ENCODE assay signal across 8 mouse cellular contexts in genomic region chr1:89453666-89454065, GRCm38 (mm10). TPM values are rescaled to one million over a fixed set of nuclear protein-coding genes. Genes with fewer than 3 reads are reported as not detected.
A peak's percentile ranks its signal among the peaks of the same experiment; 100 is the strongest.
DNase-seq lines count a peak whose midpoint lies in the region; ATAC-seq lines count a peak whose summit lies in the region.
"Had no signal": no experiment of that assay in that cellular context is flagged by ENCODE, and none has a peak within 500 bp of the region (broad histone marks: within the 10 kb centered on the region; RNA-seq: fewer than 3 reads in every experiment).

No protein-coding gene starts in this region.

- H3K27me3 ChIP-seq in lung, embryonic 16.5 days (ENCODE audit: control insufficient read depth, insufficient read depth, low read depth, low read length): no peaks in the 10 kb centered on the region
- H3K27me3 ChIP-seq in forebrain, embryonic 14.5 days (replicated peaks; ENCODE audit: control insufficient read depth, insufficient read depth, low read length): 0 out of 2 replicates have a peak, but pooled peaks cover 3% of the 10 kb centered on the region
- no peaks in the 10 kb centered on the region for H3K27me3 ChIP-seq in limb, embryonic 13.5 days
- H3K27me3 ChIP-seq in stomach, embryonic 14.5 days (ENCODE audit: control insufficient read depth, insufficient read depth, low read length): no peaks in the 10 kb centered on the region

- 29% methylated on average over 6 of the region's 6 CpGs for WGBS in lung, embryonic 16.5 days
- 31% methylated on average over 6 of the region's 6 CpGs for WGBS in forebrain, embryonic 14.5 days
- 32% methylated on average over 6 of the region's 6 CpGs for WGBS in limb, embryonic 13.5 days
- 35% methylated on average over 6 of the region's 6 CpGs for WGBS in stomach, embryonic 14.5 days

- peak overlapping the region; percentile 76 for H3K9ac ChIP-seq in lung, embryonic 16.5 days (ENCODE audit: low read length)
- peak overlapping the region; percentile 84 for H3K9ac ChIP-seq in forebrain, embryonic 14.5 days (ENCODE audit: low read length)
- H3K9ac ChIP-seq in limb, embryonic 13.5 days: peak overlapping the region; percentile 91
- no peak overlapping the region for H3K9ac ChIP-seq in stomach, embryonic 14.5 days (replicated peaks; ENCODE audit: low read depth, low read length)

- H3K9me3 ChIP-seq in lung, embryonic 16.5 days (ENCODE audit: control insufficient read depth, low read length): peaks cover 6% of the 10 kb centered on the region
- peaks cover 3% of the 10 kb centered on the region; the same call in 1 of the 2 replicates for H3K9me3 ChIP-seq in forebrain, embryonic 14.5 days (replicated peaks; ENCODE audit: control insufficient read depth, low read length)
- H3K9me3 ChIP-seq in limb, embryonic 13.5 days: peaks cover 8% of the 10 kb centered on the region
- peaks cover 4% of the 10 kb centered on the region; the same call in 1 of the 2 replicates for H3K9me3 ChIP-seq in stomach, embryonic 14.5 days (ENCODE audit: control insufficient read depth, low read depth, low read length)

- peaks cover 17% of the 10 kb centered on the region for H3K4me1 ChIP-seq in lung, embryonic 16.5 days (replicated peaks; ENCODE audit: control insufficient read depth, insufficient read depth, low read length)
- H3K4me1 ChIP-seq in forebrain, embryonic 14.5 days (ENCODE audit: control insufficient read depth, insufficient read depth, low read length): peaks cover 10% of the 10 kb centered on the region
- H3K4me1 ChIP-seq in limb, embryonic 13.5 days: peaks cover 28% of the 10 kb centered on the region
- H3K4me1 ChIP-seq in stomach, embryonic 14.5 days (ENCODE audit: control insufficient read depth, insufficient read depth, low read length): peaks cover 15% of the 10 kb centered on the region; the same call in 1 of the 2 replicates

- peak overlapping the region; percentile 88 for H3K4me3 ChIP-seq in lung, embryonic 16.5 days (ENCODE audit: low read length)
- H3K4me3 ChIP-seq in forebrain, embryonic 14.5 days (ENCODE audit: low read depth, low read length): peak overlapping the region; percentile 78
- peak overlapping the region; percentile 82 for H3K4me3 ChIP-seq in limb, embryonic 13.5 days
- H3K4me3 ChIP-seq in stomach, embryonic 14.5 days (ENCODE audit: low read depth, low read length): peak overlapping the region; percentile 77

- H3K4me2 ChIP-seq in lung, embryonic 16.5 days (ENCODE audit: low read depth, low read length): peak overlapping the region; percentile 93
- peak overlapping the region; percentile 97 for H3K4me2 ChIP-seq in forebrain, embryonic 14.5 days (ENCODE audit: low read length)
- H3K4me2 ChIP-seq in limb, embryonic 13.5 days (replicated peaks): peak overlapping the region; percentile 99
- peak overlapping the region; percentile 58 for H3K4me2 ChIP-seq in stomach, embryonic 14.5 days (replicated peaks; ENCODE audit: low read depth, low read length)

- ATAC-seq in lung, embryonic 16.5 days (ENCODE audit: low read depth): no peak
- ATAC-seq in forebrain, embryonic 14.5 days: no peak
- no peak for ATAC-seq in limb, embryonic 13.5 days (ENCODE audit: low FRiP score, low read depth)
- ATAC-seq in stomach, embryonic 14.5 days (ENCODE audit: insufficient number of reproducible peaks, insufficient read depth, low FRiP score, low read depth): no peak

- no peak for DNase-seq in lung, postnatal 4 days
- no peak for DNase-seq in forebrain, embryonic 14.5 days (ENCODE audit: low spot score)
- no peak for DNase-seq in layer of hippocampus, postnatal 36 days
- no peak for DNase-seq in testis, postnatal 14 days (ENCODE audit: low spot score)
- DNase-seq: gastrocnemius, postnatal 14 days had no signal

- peak overlapping the region; percentile 23; the same call in 1 of the 2 replicates for H3K27ac ChIP-seq in lung, embryonic 16.5 days (ENCODE audit: low read length)
- H3K27ac ChIP-seq in forebrain, embryonic 14.5 days (ENCODE audit: low read depth, low read length): no peak overlapping the region
- peak overlapping the region; percentile 55; the same call in 1 of the 2 replicates for H3K27ac ChIP-seq in limb, embryonic 13.5 days
- no peak overlapping the region for H3K27ac ChIP-seq in stomach, embryonic 14.5 days (ENCODE audit: low read length)

- H3K36me3 ChIP-seq in lung, embryonic 16.5 days (ENCODE audit: control insufficient read depth, insufficient read depth, low read length): peaks cover 7% of the 10 kb centered on the region
- H3K36me3 ChIP-seq in forebrain, embryonic 14.5 days (ENCODE audit: control insufficient read depth, insufficient read depth, low read length): no peaks in the 10 kb centered on the region
- H3K36me3 ChIP-seq in limb, embryonic 13.5 days: peaks cover 10% of the 10 kb centered on the region; the same call in 1 of the 2 replicates
- H3K36me3 ChIP-seq in stomach, embryonic 14.5 days (ENCODE audit: control insufficient read depth, insufficient read depth, low read length): no peaks in the 10 kb centered on the region

RNA-seq across cellular contexts. Expression of gene Agap1, which starts 0.9 kb away (rescaled TPM):
- 7.6 TPM in 2 replicates for polyA plus RNA-seq in lung, embryonic 16.5 days (2015; fragmentation: Nextera tagmentation; extraction: Ambion mirVana)
- polyA plus RNA-seq in forebrain, embryonic 14.5 days (2014; fragmentation: Nextera tagmentation; extraction: Ambion mirVana): 28.6 and 32.3 TPM in 2 replicates
- 13.3 and 13.8 TPM in 2 replicates for polyA plus RNA-seq in limb, embryonic 13.5 days (2015; fragmentation: Nextera tagmentation; extraction: Ambion mirVana)
- polyA plus RNA-seq in stomach, embryonic 14.5 days (2014; fragmentation: Nextera tagmentation; extraction: Ambion mirVana): 17.6 and 20.0 TPM in 2 replicates
- 100 to 1,000 TPM; 256 to 286 TPM for total RNA-seq in layer of hippocampus, postnatal 36 days (2021)

Comparison
In these comparisons a context has a peak if more than half of its experiments do, and no peak if none do; other contexts are left out.
1. H3K27ac ChIP-seq: peak in lung, embryonic 16.5 days (single experiment) and limb, embryonic 13.5 days (single experiment); none in forebrain, embryonic 14.5 days (single experiment) and stomach, embryonic 14.5 days (single experiment).
2. Peak in every context shown above with its lines, with median percentiles within 50 percentile points of each other: H3K4me2 ChIP-seq and H3K4me3 ChIP-seq.